Mouse (Mus musculus): Measurements from ENCODE around the gene Psmd3.
A peak's percentile ranks its signal among the peaks of the same experiment; 100 is the strongest.

Gene Psmd3

DNA sequence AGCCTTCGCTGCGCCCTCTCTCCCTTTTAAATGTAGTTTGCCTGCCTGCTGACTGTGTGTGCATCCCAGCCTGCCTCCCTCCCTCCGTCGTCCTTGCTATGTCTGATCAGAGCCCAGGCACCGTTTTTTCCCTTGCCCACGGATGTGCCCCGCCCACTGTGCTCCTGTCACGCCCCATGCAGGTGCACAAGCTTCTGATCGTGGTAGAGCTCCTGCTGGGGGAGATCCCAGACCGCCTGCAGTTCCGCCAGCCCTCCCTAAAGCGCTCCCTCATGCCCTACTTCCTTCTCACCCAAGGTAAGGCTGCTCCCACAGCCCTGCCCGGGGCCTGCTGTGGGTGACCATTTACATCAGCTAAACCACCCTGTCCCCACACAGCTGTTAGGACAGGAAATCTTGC is 10.8 kb downstream of the Psmd3 start:
- DNase-seq, result no peak

DNA sequence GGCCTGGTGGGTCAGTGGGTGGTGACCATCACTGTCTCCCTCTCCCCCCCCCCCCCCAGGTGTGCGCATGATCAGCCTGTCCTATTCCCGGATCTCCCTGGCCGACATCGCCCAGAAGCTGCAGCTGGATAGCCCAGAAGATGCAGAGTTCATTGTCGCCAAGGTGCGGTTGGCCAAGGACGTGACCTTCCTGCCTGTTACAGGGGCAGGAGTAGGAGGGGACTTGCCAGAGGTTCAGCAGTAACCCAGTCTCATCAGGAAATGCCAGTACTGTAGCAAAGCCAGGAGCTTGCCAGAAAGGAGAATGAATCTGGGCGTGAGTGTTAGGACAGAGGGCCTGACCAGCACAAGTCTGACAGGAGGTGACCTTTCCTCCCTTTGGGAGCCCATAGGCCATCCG is 11.4 kb downstream of the Psmd3 start:
- DNase-seq, result no peak

DNA sequence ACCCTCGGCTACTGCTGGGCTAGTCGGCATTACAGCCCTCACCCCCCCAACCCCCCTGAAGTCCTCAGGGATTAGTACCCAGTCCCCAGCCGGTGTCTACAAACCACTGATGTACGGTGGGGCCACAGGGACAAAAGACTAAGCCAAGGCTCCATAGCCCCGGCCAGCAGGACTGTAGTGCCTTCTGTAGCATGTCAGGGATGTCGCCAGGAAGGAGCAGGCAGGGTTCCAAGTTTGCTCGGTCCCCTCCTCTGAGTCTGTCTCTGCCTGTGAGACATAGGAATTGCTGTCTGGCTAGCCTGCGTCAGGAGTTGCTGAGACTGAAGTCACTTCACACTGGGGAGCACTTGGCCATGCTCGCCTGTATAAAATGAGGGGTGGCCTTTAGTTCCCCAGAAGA is 11.9 kb downstream of the Psmd3 start:
- no peak for DNase-seq

DNA sequence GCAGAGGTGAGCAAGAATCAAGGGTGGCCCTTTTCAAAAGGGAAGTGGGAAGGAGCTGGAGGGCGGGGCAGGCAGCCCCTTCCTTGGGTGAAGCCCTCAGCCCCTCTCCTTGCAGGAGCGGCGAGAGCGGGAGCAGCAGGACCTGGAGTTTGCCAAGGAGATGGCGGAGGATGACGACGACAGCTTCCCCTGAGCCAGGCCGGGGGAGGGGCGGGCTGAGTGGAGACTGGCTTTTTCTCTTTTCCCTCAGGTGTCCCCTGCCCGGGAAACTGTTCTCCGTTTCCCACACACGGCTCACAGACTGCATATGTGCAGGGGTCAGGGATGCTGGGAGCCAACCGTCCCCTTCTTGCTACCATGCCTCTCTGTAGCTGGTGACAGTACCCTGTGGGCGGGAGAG is 13.1 kb downstream of the Psmd3 start:
- no peak for DNase-seq

GRCm38 (mm10) chr11:98696454-98697216 is 14.3 kb downstream of the Psmd3 start:
- no peak for DNase-seq

GRCm38 (mm10) chr11:98697225-98697624 is 14.9 kb downstream of the Psmd3 start:
- DNase-seq, result no peak

- DNase-seq, result no peak
Measured at GRCm38 (mm10) chr11:98698849-98699640, 16.7 kb downstream of the Psmd3 start.

DNA sequence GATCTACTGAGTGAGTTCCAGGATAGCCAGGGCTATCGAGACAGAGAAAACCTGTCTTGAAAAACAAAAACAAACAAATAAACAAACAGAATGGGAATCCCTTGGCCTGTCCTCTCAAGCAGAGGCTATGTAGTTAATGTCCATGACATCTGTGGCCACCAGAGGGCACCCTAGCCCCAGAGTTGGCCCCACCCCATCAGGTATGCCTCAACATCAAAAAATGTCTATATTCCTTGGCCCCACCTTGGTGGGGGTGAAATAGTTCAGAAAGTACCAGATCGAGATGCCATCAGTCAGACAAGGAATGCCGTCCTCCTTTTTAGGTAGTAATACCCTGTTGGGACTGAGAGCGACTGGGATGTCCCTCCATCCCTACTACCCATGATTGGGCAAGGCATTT is 17.6 kb downstream of the Psmd3 start:
- DNase-seq, result peak; percentile 71 to 84

GRCm38 (mm10) chr11:98701213-98701670 is 18.9 kb downstream of the Psmd3 start, which contains the start of gene Csf3:
TSS of gene Csf3 (plus strand) at chr11:98701263.
- no peak for DNase-seq

DNA sequence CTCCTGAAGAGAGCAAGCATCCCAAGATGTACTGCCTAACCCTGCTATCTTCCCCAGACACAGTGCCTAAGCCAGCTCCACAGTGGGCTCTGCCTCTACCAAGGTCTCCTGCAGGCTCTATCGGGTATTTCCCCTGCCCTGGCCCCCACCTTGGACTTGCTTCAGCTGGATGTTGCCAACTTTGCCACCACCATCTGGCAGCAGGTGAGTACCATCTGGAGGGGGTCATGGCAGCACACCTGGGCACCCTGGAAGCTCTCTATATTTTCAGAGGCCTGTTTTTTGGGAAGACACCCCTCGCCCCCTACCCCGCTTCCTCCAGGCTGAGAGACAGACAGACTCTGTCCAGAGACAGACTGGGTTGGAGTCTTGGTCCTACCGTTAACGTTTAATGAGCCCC is 20.0 kb downstream of the Psmd3 start:
- DNase-seq, result no peak

- DNase-seq, result no peak
Measured at GRCm38 (mm10) chr11:98705021-98705420, 22.7 kb downstream of the Psmd3 start.

- peak; percentile 78 to 89 for DNase-seq
Measured at GRCm38 (mm10) chr11:98707401-98708281, 25.3 kb downstream of the Psmd3 start.

- peak; percentile 51 to 75 for DNase-seq
Measured at GRCm38 (mm10) chr11:98708282-98708956, 26.1 kb downstream of the Psmd3 start.

DNA sequence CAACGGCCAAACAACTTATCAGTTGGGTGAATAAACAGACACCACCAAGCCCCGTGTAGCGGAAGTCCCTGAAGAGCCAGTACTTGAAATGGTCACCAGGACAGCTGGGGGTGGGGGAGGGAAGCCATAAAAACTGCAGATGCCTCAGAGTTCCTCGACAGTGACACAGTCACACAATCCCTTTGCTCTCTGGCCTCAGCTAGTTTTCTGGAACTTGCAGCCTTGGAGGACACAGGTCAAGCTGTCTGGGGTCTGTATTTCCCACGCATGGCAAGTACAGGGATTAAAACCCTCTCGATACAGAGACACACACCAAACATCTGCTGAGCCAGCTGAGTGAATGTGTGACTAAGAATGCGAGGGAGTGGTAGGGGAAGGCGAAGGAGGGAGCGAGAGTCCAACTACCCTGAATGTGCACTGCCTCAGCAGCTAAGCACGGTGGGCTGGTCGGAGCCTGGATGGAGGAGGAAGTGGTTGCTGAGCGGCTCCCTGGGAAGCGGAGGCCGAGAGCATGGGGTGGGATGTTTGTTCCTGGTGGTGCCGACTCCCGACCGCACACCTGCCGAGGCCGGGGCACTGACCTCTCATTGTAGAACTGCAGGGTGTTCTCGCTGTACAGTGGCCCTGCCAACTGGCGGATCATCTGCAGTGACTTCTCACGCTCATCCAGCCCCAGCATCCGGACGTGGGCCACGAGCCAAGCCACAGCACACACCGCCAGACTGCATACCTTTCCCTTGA is 26.8 kb downstream of the Psmd3 start:
- DNase-seq, result peak; percentile 40 to 67

DNA sequence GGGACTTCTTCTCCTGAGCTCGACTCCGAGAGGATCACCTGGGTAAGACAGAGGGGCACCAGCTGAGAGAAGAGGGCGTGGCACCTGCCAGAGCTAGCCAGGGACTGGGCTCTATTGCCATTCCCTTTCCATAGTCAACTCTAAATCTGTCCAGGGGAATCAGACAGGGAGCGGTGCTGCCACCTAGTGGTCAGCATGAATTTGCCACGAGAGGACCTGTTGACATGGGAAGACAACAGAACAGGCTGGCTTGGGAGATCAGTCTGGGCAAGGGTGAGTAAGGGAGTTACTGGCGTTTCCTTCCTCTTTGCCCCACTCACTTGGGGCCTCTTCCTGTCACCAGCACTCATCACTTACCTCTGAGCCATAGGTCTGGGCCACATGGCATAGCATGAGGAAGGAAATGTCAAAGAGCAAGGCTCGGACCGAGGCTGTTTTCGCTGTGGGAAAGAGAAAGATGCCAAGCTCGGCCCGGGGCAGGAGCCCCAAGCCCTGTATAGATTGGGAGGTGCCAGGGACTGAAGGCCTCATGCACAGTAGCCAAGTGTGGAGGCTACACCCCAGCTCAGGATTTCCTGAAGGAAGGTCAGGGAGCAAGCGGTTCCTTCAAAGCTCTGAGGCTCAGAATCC is 28.2 kb downstream of the Psmd3 start:
- peak; percentile 85 to 90 for DNase-seq

GRCm38 (mm10) chr11:98711046-98711434 is 28.7 kb downstream of the Psmd3 start:
- DNase-seq, result peak in 1 of 2 experiments; percentile 26

GRCm38 (mm10) chr11:98712009-98712408 is 29.7 kb downstream of the Psmd3 start:
- peak; percentile 48 to 55 for DNase-seq

DNA sequence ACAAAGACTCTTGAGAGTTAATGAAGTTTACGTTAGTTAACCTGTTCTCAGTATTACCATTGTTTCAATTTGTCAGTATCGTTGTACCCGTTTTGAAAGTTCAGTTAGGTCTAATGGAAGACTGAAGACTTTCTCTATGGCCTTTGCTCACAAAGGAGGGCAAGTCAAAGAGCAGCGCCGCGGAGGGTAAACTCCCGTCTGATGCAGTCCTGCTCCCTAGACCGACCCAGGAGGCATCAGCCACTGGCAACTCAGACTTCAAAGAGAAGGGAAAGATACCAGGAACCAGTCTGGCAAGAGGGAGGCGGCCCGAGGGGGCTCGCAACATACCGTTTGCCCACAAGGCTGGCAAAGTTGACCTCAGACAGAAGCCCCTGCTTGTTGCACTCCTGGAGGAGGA is 31.3 kb downstream of the Psmd3 start:
- peak in 1 of 2 experiments; percentile 22 for DNase-seq

DNA sequence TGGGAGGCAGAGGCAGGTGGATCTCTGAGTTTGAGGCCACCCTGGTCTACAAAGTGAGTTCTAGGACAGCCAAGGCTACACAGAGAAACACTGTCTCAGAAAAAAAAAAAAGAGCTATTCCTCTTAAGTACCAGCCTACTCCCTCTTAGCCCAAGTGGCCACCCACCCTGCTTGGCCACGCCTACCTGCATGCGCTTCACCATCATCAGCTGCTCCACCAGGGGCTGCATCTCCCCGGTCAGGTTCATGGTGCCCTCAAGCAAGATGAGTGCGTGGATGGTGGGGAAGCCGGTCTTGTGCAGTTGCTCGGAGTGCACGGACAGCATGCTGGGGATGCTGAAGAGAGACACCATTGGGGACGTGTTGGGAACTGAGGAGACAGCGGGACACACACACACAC is 33.6 kb downstream of the Psmd3 start:
- peak in 1 of 2 experiments; percentile 23 for DNase-seq

DNA sequence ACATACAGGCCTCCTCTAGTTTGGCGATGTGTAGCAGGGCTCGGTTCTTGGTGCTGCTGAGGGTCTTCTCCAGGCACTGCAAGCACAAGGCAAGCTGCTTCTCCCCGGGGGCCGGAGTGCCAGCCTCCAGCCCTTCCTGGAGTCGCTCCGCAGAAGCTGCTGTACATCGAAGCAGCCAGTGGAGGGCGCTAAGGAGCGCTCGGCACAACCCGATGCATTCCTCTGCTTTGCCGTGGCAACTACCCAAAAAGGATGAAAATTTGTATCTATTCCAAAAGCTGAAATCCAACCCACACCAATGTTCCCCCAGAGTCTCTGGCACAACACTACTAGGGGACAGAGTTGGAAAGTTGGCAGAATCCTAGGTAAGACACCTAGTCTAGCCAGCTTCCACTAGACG is 35.5 kb downstream of the Psmd3 start:
- DNase-seq, result peak; percentile 84 to 88

DNA sequence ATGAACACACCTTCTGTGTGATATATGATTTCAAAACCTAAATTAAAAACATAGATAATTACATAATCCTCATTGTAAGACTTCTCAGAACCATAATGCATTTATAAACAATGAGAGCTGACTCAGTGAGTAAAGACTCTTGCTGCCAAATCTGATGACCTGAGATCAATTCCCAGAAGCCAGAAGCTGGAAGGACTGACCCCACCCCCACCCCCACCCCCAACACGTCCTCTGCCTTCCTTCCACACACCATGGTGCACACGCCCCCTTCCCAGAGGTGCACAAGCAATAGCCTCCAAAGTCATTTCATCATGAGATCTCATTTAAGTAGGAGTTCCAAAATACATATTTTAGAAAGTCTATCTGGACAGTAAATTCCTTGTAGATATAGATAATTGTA is 38.4 kb downstream of the Psmd3 start:
- DNase-seq, result peak in 1 of 2 experiments; percentile 17

Data from lung, postnatal 4 days (tissue).